Mouse (Mus musculus): ENCODE results near the gene S1pr2. TPM values are rescaled to one million over a fixed set of nuclear protein-coding genes. Genes with fewer than 3 reads are reported as not detected.

S1pr2 gene
- polyA plus RNA-seq (2016; fragmentation: Nextera tagmentation; extraction: Ambion mirVana): 52.9 and 53.4 TPM in 2 replicates

DNA sequence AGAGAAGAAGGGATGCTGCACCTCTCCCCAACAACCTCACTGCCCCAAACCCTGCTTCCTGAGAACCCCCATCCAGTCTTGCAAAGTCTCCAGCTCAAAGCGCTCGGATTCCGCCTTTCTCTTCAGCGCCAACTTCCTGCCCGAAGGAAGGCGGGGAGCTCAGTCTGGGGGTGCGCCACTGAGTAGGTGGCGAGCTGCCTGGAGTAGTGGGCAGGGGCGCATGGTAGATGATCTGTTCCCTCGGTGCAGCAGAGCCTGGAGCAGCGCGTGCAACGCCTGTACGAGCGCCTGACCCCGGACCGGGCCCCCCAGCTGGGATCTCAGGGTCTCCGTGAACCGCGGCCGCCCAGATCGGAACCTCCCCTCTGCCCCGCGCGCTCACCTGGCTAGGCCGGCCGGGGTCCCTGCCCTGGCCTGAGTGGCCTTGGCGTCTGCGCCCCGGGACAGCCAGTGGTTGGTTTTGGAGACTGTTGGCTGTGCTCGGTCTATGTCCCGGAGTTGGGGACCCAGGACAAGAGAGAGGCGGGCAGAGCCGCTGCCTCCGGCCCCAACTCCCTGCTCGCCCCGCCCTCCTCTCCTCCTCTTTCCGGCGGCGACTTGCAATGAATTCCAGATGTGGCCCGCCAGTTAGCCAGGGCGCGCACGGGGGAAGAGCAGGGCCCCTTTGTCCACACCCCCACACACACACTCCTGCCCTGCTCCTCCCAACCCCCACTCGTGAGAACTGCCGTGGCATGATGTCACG lies at the start of gene S1pr2:
Gene S1pr2, minus strand, starts transcription at position 566 of the 745 bp plus-strand sequence.
- under 1% methylated on average over 45 of the region's 47 CpGs for WGBS
- peak within 1 kb of the TSS; percentile 99 for H3K27ac ChIP-seq
- peaks cover 47% of the 10 kb centered on the region for H3K4me1 ChIP-seq (replicated peaks)
- no peaks in the 10 kb centered on the region for H3K27me3 ChIP-seq
- H3K4me3 ChIP-seq (replicated peaks): peak within 1 kb of the TSS; percentile 85
- H3K4me2 ChIP-seq: peak within 1 kb of the TSS; percentile 93
- no peaks in the 10 kb centered on the region for H3K9me3 ChIP-seq
- H3K9ac ChIP-seq (replicated peaks): peak within 1 kb of the TSS; percentile 91
- ATAC-seq (ENCODE audit: insufficient number of reproducible peaks, insufficient read depth, low FRiP score, low TSS enrichment, low read depth): peak; percentile 82
- no peaks in the 10 kb centered on the region for H3K36me3 ChIP-seq

DNA sequence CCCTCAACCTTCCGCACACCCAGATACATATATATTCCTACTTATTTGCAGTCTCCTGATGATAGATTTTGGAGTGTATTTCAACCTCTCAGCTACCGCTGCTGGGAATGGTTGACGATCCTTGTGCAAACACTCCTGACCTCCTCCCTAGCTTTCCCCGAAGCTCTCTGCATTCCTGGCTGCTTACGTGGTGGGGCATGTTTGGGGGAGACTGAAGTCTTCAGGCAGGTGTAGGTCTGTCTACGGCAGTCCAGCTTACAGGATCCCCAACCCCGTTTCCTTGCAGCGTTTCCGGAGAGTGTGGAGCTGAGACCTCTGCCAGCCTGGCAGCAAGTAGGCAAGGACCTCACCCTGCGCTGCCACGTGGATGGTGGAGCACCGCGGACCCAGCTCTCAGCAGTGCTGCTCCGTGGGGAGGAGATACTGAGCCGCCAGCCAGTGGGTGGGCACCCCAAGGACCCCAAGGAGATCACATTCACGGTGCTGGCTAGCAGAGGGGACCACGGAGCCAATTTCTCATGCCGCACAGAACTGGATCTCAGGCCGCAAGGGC lies 48.8 kb upstream of the S1pr2 start:
- Histone ChIP-seq H3K4me2 (no peak overlapping the region), H3K9me3 (no peaks in the 10 kb centered on the region), H3K27me3 (peaks cover 43% of the 10 kb centered on the region), H3K36me3 (no peaks in the 10 kb centered on the region), H3K27ac (no peak overlapping the region), H3K4me1 (replicated peaks) (peaks cover 22% of the 10 kb centered on the region), H3K4me3 (replicated peaks) (no peak overlapping the region), H3K9ac (replicated peaks) (no peak overlapping the region)
- 74% methylated on average over 19 of the region's 19 CpGs for WGBS
- ATAC-seq (ENCODE audit: insufficient number of reproducible peaks, insufficient read depth, low FRiP score, low TSS enrichment, low read depth): no peak

DNA sequence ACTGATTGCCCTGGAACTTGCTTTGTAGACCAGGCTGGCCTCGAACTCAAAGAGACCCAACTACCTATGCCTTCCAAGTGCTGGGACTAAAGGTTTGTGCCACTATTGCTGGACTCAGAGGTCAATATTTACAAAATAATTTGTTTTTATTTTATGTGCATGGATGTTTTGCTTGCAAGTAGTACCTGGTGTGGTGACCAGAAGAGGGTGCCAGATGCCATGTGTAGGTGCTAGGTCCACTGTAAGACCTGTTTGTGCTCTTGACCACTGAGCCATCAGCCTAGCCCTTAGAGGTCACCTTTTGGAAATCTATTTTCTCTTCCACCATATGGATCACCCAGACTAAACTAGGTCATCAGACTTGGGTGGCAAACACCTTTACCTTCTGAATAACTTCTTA lies 46.1 kb upstream of the S1pr2 start:
- Histone ChIP-seq H3K4me1 (replicated peaks) (peaks cover 5% of the 10 kb centered on the region), H3K27ac (no peak overlapping the region), H3K9me3 (no peaks in the 10 kb centered on the region), H3K36me3 (no peaks in the 10 kb centered on the region), H3K27me3 (peaks cover 27% of the 10 kb centered on the region), H3K9ac (replicated peaks) (no peak overlapping the region), H3K4me2 (no peak overlapping the region), H3K4me3 (replicated peaks) (no peak overlapping the region)
- WGBS: 71% methylated on average over 1 of the region's 1 CpGs
- ATAC-seq (ENCODE audit: insufficient number of reproducible peaks, insufficient read depth, low FRiP score, low TSS enrichment, low read depth): no peak

DNA sequence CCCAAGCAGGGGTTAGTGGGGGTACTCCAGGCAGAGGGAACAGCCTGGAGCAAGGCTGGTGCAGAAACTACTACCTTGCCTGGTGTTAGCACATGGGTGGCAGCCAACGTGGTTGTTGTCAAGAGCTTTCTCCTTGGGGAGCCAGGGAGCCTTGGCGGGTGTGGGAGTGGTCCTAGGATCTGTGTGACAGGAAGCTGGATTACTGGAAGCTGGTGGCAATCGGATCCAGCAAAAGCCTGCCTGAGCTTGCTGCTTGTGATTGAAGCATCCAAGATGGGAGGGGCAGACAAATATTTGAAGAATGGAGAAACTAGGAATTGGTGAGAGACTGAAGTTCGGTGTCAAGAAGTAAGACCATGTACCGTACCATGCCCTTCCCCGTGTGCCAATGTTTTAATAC lies 45.7 kb upstream of the S1pr2 start:
- no peaks in the 10 kb centered on the region for H3K9me3 ChIP-seq
- no peak overlapping the region for H3K9ac ChIP-seq (replicated peaks)
- H3K36me3 ChIP-seq: no peaks in the 10 kb centered on the region
- no peak for ATAC-seq (ENCODE audit: insufficient number of reproducible peaks, insufficient read depth, low FRiP score, low TSS enrichment, low read depth)
- no peak overlapping the region for H3K4me3 ChIP-seq (replicated peaks)
- no peak overlapping the region for H3K27ac ChIP-seq
- no peak overlapping the region for H3K4me2 ChIP-seq
- peaks cover 31% of the 10 kb centered on the region for H3K27me3 ChIP-seq
- WGBS: 55% methylated on average over 6 of the region's 6 CpGs
- 0 out of 2 replicates have a peak, but pooled peaks cover under 1% of the 10 kb centered on the region for H3K4me1 ChIP-seq (replicated peaks)

DNA sequence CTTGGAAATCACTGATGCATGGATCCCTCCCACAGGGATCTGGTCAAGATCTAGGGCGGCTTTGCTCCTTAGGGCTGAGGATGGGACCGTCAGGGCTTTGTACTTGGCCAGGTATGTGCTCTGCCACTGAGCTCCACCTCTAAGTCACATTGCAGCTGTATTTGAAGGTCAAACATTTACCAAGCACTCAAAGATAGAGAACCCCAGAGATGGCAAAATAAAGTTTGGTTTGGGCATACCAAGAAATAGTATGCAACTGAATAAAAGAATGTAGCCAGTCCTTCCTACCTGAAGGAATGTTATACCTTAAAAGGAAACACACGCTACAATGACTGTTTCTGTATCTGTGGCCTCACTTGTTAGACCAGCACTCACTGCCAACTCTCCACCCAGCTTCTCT lies 44.8 kb upstream of the S1pr2 start:
- H3K36me3 ChIP-seq: no peaks in the 10 kb centered on the region
- no peaks in the 10 kb centered on the region for H3K4me1 ChIP-seq (replicated peaks)
- no peak for ATAC-seq (ENCODE audit: insufficient number of reproducible peaks, insufficient read depth, low FRiP score, low TSS enrichment, low read depth)
- no peaks in the 10 kb centered on the region for H3K9me3 ChIP-seq
- H3K4me2 ChIP-seq: no peak overlapping the region
- H3K27me3 ChIP-seq: peaks cover 32% of the 10 kb centered on the region
- H3K4me3 ChIP-seq (replicated peaks): no peak overlapping the region
- WGBS: 85% methylated on average over 3 of the region's 3 CpGs
- H3K9ac ChIP-seq (replicated peaks): no peak overlapping the region
- H3K27ac ChIP-seq: no peak overlapping the region

DNA sequence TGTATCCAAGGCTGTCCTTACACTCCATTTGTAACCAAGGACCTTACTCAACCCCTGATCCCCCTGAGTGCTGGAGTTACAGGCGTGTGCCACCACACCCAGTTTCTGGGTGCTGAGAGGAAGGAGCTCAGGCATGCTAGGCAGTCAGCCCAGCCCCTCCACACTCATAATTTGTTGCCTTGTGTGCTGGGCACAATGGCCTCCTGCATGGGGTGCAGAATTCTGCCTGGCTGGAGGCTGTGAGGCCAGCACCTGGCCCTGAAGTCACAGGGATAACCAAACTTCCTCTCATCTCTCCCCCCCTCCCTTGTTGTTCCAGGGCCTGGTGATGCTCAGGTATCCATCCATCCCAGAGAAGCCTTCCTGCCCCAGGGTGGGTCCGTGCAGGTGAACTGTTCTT lies 42.0 kb upstream of the S1pr2 start:
- no peak overlapping the region for H3K4me3 ChIP-seq (replicated peaks)
- peaks cover 51% of the 10 kb centered on the region for H3K27me3 ChIP-seq
- no peak overlapping the region for H3K4me2 ChIP-seq
- no peak for ATAC-seq (ENCODE audit: insufficient number of reproducible peaks, insufficient read depth, low FRiP score, low TSS enrichment, low read depth)
- 63% methylated on average over 2 of the region's 2 CpGs for WGBS
- peaks cover 11% of the 10 kb centered on the region for H3K4me1 ChIP-seq (replicated peaks)
- H3K27ac ChIP-seq: no peak overlapping the region
- H3K9ac ChIP-seq (replicated peaks): no peak overlapping the region
- H3K36me3 ChIP-seq: no peaks in the 10 kb centered on the region
- H3K9me3 ChIP-seq: no peaks in the 10 kb centered on the region

DNA sequence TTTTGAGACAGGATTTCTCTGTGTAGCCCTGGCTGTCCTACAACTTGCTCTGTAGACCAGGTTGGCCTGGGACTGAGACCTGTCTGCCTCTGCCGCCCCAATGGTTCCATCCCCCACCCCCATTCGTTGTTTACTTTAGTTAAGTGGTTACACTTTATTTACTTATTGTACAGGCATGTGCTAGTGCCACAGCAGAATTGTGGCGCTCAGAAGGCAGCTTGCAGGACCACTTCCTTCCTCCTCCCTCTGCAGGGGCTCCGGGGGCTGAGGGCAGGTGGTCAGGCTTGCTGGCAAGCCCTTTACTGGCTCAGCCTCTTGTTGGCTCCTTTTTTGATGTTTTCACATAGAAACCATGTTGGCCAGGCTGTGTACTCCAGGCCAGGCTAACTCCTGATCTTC lies 40.6 kb upstream of the S1pr2 start:
- peaks cover 55% of the 10 kb centered on the region for H3K27me3 ChIP-seq
- H3K4me3 ChIP-seq (replicated peaks): peak overlapping the region; percentile 38; the same call in 1 of the 2 replicates
- no peak overlapping the region for H3K27ac ChIP-seq
- peaks cover 11% of the 10 kb centered on the region for H3K4me1 ChIP-seq (replicated peaks)
- H3K9ac ChIP-seq (replicated peaks): no peak overlapping the region
- no peaks in the 10 kb centered on the region for H3K9me3 ChIP-seq
- no peak for ATAC-seq (ENCODE audit: insufficient number of reproducible peaks, insufficient read depth, low FRiP score, low TSS enrichment, low read depth)
- no peaks in the 10 kb centered on the region for H3K36me3 ChIP-seq
- WGBS: 33% methylated on average over 4 of the region's 4 CpGs
- peak overlapping the region; percentile 59; the same call in 1 of the 2 replicates for H3K4me2 ChIP-seq

DNA sequence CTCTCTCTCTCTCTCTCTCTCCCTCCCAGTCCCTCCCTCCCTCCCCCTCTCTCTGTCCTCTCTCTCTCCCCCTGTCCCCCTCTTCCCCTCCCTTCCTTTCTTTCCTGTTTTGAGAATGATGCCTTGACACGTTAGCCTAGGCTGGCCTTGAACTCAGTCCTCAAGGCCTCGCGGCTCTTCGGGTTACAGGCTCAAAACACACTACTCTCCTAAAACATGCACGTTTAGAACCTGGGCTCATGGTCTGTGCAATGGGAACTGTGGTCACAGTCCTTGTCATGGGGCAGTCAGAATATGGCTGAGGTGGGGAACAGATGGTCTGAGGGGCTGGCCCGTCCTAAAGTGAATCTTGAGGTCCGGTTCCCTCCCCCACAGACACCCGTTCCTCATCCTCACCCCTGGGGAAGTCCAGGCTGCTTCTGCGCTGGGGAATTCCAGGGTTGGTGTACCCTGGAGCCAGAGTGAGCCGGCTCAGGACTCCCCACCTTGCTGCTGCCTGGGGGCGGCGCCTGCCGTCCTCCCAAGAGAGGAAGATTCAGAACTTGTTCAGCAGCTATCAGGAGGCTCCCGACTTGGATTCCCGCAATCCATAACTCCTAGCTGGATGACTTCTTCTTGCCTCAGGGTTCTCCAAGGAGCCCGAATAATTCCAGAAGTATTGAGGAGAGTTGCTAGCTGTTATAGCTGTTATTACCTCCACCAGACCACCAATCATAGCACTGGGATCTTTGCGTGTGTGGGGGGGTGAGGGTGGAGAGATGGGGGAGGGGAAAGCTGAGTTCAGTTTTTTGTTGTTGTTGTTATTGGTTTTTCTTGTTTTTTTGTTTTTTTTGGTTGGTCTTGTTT lies 40.0 kb upstream of the S1pr2 start:
- Histone ChIP-seq H3K9me3 (no peaks in the 10 kb centered on the region), H3K9ac (replicated peaks) (no peak overlapping the region), H3K4me1 (replicated peaks) (peaks cover 11% of the 10 kb centered on the region), H3K36me3 (no peaks in the 10 kb centered on the region), H3K27ac (no peak overlapping the region), H3K27me3 (peaks cover 61% of the 10 kb centered on the region), H3K4me3 (replicated peaks) (peak overlapping the region; percentile 38), H3K4me2 (peak overlapping the region; percentile 59)
- 6% methylated on average over 17 of the region's 17 CpGs for WGBS
- no peak for ATAC-seq (ENCODE audit: insufficient number of reproducible peaks, insufficient read depth, low FRiP score, low TSS enrichment, low read depth)

DNA sequence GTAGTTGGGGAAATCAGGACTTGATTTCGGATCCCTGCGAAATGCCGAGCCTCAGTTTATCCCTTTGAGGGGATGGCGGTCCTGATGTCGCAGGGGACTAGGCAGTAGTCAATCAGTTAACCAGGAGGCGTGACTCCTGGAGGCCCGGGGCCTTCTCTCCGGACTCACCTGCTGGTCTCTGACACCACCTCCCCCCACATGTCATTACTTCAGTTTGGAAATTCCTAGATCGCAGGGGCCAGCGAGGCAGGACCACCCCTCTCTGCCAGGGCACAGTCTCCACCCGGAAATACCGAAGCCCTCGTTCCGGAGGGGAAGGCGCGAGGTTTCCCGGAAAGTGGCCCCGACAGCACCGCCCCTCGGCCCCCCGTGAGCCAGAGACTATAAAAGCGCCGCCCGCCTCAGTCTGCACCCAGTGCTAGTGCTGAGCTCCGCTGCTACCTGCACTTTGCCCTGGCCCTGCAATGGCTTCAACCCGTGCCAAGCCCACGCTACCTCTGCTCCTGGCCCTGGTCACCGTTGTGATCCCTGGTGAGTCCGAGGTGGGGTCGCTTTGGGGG lies 39.1 kb upstream of the S1pr2 start, which contains the start of gene Icam1:
Gene Icam1, plus strand, starts transcription at position 415 of the 560 bp plus-strand sequence.
- H3K36me3 ChIP-seq: no peaks in the 10 kb centered on the region
- H3K4me3 ChIP-seq (replicated peaks): peak within 1 kb of the TSS; percentile 38
- H3K9ac ChIP-seq (replicated peaks): peak within 1 kb of the TSS; percentile 42
- 0 out of 2 replicates have a peak, but pooled peaks have one; percentile 21 for ATAC-seq (ENCODE audit: insufficient number of reproducible peaks, insufficient read depth, low FRiP score, low TSS enrichment, low read depth)
- H3K27me3 ChIP-seq: peaks cover 62% of the 10 kb centered on the region
- H3K27ac ChIP-seq: 0 out of 2 replicates have a peak within 1 kb of the TSS, but pooled peaks have one; percentile 20
- no peaks in the 10 kb centered on the region for H3K9me3 ChIP-seq
- H3K4me1 ChIP-seq (replicated peaks): peaks cover 11% of the 10 kb centered on the region
- WGBS: under 1% methylated on average over 30 of the region's 30 CpGs
- peak within 1 kb of the TSS; percentile 59 for H3K4me2 ChIP-seq

DNA sequence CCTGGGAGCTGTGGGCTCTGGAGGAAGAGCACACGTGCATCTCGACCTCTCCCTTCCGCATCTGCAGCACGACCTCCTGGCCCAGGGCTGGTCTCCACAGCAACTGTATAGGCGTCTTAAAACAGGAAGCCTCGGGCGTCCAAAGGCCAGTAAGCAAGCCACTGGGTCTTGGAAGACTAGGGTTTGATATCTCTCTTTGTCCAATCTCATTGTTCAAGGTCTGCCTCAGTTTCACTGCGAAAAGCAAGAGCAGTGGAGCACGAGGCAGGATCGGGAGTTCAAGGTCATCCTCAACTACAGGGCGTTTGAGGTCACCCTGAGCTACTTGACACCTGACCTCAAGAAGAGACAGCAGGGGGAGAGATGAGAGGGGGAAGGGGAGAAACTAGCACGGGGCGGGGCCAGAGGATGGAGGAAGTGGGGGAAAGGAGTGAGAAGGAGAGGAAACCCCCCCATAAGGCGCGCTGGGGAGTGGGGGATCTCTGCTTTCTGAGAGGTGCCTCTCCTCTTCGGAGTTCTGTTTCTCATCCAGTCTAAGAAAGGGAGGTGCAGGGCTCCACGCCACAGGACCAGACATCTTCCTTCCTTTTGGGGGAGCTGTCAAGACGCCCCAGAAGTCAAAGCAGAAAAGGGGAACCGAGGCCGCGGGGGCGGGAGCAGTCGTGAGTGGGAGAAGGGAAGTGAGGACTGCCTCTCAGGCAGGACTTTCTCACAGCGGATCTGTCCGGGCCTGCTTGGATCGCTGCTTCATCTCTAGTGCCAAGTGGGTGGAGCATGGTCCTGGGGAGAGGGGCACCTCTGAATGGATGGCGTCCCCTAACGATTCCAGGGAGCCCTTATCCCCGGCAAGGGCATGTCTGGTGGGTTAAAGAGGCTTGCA lies 38.4 kb upstream of the S1pr2 start:
- Histone ChIP-seq H3K27me3 (peaks cover 62% of the 10 kb centered on the region), H3K4me2 (peak overlapping the region; percentile 59), H3K9me3 (no peaks in the 10 kb centered on the region), H3K27ac (0 out of 2 replicates have a peak overlapping the region, but pooled peaks have one; percentile 20), H3K4me1 (replicated peaks) (peaks cover 11% of the 10 kb centered on the region), H3K36me3 (no peaks in the 10 kb centered on the region), H3K9ac (replicated peaks) (peak overlapping the region; percentile 42), H3K4me3 (replicated peaks) (peak overlapping the region; percentile 38)
- no peak for ATAC-seq (ENCODE audit: insufficient number of reproducible peaks, insufficient read depth, low FRiP score, low TSS enrichment, low read depth)
- 2% methylated on average over 29 of the region's 29 CpGs for WGBS
